Mouse (Mus musculus): ENCODE data around the gene Pgpep1l. TPM values are rescaled to one million over a fixed set of nuclear protein-coding genes. Genes with fewer than 3 reads are reported as not detected.

Gene Pgpep1l
- polyA plus RNA-seq, 1 experiment from 2014 or later, result not detected

DNA sequence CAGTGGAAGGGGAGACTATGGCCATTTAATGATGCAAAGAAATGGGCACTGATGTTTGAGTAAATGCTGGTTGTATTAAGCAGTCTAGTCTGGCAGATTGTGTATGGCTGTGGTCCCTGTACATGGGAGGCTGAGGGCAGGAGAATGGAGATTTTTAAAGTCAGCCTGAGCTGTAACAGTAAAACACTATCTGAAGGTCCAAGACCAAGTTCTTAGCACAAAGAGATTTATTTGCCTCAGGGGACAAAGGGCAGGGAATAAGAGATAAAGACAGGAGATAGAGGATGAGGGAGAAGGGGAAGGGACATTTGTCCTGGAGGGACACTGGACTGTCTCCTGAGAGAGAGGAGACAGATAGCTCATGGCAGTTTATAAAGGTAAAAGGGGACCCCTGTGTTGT is 9.5 kb upstream of the Pgpep1l start, which contains the start of gene Fam169b:
Fam169b (plus strand) TSS at position 325 of the 400 bp plus-strand sequence.
- no peak for ATAC-seq (replicated peaks; ENCODE audit: low FRiP score)
- Histone ChIP-seq H3K4me2 (no peak within 1 kb of the TSS), H3K36me3 (ENCODE audit: control insufficient read depth, insufficient read depth, low read length) (no peaks in the 10 kb centered on the region), H3K27ac (ENCODE audit: low read depth, low read length) (no peak within 1 kb of the TSS), H3K9ac (ENCODE audit: low read depth, low read length) (no peak within 1 kb of the TSS), H3K9me3 (ENCODE audit: control insufficient read depth, low read length) (no peaks in the 10 kb centered on the region), H3K27me3 (replicated peaks; ENCODE audit: control insufficient read depth, insufficient read depth, low read length) (peaks cover 8% of the 10 kb centered on the region), H3K4me3 (ENCODE audit: low read depth, low read length) (no peak within 1 kb of the TSS), H3K4me1 (replicated peaks; ENCODE audit: control insufficient read depth, insufficient read depth, low read length) (peaks cover 10% of the 10 kb centered on the region)
- DNase-seq (ENCODE audit: low spot score), result no peak

DNA sequence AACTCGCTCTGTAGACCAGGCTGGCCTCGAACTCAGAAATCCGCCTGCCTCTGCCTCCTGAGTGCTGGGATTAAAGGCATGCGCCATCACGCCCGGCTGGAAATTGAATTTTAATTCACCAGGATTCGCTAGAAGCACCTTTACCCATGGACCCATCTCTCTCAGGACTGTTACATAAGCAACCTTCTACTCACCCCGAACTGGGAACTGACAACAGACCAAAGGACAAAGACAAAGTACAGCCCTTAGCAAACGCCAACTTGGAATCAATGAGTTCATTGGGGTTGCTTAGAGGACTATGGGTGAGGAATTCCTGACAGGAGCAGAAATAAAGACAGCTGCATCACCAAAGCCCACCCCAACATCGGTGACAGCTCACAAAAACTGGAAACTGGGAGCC is 8.6 kb upstream of the Pgpep1l start:
- Histone ChIP-seq H3K27ac (ENCODE audit: low read depth, low read length) (no peak overlapping the region), H3K9me3 (ENCODE audit: control insufficient read depth, low read length) (no peaks in the 10 kb centered on the region), H3K9ac (ENCODE audit: low read depth, low read length) (no peak overlapping the region), H3K36me3 (ENCODE audit: control insufficient read depth, insufficient read depth, low read length) (no peaks in the 10 kb centered on the region), H3K4me3 (ENCODE audit: low read depth, low read length) (no peak overlapping the region), H3K4me1 (replicated peaks; ENCODE audit: control insufficient read depth, insufficient read depth, low read length) (peaks cover 10% of the 10 kb centered on the region), H3K4me2 (no peak overlapping the region), H3K27me3 (replicated peaks; ENCODE audit: control insufficient read depth, insufficient read depth, low read length) (peaks cover 8% of the 10 kb centered on the region)
- ATAC-seq (replicated peaks; ENCODE audit: low FRiP score), result no peak
- 83% methylated on average over 10 of the region's 10 CpGs for WGBS
- DNase-seq (ENCODE audit: low spot score), result no peak

DNA sequence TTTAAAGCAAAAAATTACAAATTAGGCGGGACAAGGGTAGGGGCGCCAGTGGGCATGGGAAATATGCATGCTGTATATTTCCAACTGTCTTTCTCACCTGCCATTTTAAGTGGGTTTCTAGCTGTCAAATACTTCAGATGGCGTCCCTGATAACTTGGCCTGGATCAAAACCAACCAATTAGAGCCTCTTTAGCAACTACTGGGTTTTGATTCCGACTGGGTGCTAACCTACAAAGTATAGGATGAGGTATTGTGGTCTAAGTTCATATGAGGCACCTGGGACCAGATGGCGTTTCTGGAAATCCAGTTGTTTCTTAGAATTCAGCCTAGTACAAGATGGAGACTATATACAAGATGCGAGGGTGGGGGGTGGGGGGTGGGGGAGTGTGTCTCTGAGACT is 7.8 kb upstream of the Pgpep1l start:
- WGBS, result 86% methylated on average over 6 of the region's 6 CpGs
- H3K4me2 ChIP-seq, result no peak overlapping the region
- ATAC-seq (replicated peaks; ENCODE audit: low FRiP score) (no peak), DNase-seq (ENCODE audit: low spot score) (no peak)
- H3K9me3 ChIP-seq (ENCODE audit: control insufficient read depth, low read length), result no peaks in the 10 kb centered on the region
- no peak overlapping the region for H3K4me3 ChIP-seq (ENCODE audit: low read depth, low read length)
- H3K36me3 ChIP-seq (ENCODE audit: control insufficient read depth, insufficient read depth, low read length), result no peaks in the 10 kb centered on the region
- peaks cover 10% of the 10 kb centered on the region for H3K4me1 ChIP-seq (replicated peaks; ENCODE audit: control insufficient read depth, insufficient read depth, low read length)
- peaks cover 5% of the 10 kb centered on the region for H3K27me3 ChIP-seq (replicated peaks; ENCODE audit: control insufficient read depth, insufficient read depth, low read length)
- no peak overlapping the region for H3K27ac ChIP-seq (ENCODE audit: low read depth, low read length)
- H3K9ac ChIP-seq (ENCODE audit: low read depth, low read length), result no peak overlapping the region

DNA sequence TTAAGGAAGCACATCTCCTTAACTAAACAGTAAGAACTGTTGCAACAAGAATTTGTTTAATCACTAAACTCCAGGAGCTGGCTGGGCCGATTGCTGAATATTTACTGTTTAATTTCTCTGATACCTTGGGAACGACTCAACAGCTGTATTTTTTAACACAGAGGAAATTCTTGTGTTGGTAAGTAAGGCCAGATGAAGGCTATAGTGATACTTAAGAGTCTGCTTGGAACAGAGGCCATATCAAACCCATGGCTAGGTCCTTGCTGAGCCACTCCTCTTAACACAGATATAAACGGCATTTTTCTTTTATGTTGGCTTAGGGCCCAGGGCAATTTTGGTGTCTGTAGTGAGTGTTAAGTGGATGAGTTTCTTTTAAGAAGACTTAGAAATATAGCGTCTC is 6.5 kb upstream of the Pgpep1l start:
- ATAC-seq (replicated peaks; ENCODE audit: low FRiP score), result no peak
- Histone ChIP-seq H3K9ac (ENCODE audit: low read depth, low read length) (no peak overlapping the region), H3K4me3 (ENCODE audit: low read depth, low read length) (no peak overlapping the region), H3K9me3 (ENCODE audit: control insufficient read depth, low read length) (no peaks in the 10 kb centered on the region), H3K4me1 (replicated peaks; ENCODE audit: control insufficient read depth, insufficient read depth, low read length) (peaks cover 3% of the 10 kb centered on the region; the same call in 1 of the 2 replicates), H3K4me2 (no peak overlapping the region), H3K27ac (ENCODE audit: low read depth, low read length) (no peak overlapping the region), H3K27me3 (replicated peaks; ENCODE audit: control insufficient read depth, insufficient read depth, low read length) (no peaks in the 10 kb centered on the region), H3K36me3 (ENCODE audit: control insufficient read depth, insufficient read depth, low read length) (no peaks in the 10 kb centered on the region)
- 67% methylated on average over 4 of the region's 4 CpGs for WGBS
- DNase-seq (ENCODE audit: low spot score), result no peak

DNA sequence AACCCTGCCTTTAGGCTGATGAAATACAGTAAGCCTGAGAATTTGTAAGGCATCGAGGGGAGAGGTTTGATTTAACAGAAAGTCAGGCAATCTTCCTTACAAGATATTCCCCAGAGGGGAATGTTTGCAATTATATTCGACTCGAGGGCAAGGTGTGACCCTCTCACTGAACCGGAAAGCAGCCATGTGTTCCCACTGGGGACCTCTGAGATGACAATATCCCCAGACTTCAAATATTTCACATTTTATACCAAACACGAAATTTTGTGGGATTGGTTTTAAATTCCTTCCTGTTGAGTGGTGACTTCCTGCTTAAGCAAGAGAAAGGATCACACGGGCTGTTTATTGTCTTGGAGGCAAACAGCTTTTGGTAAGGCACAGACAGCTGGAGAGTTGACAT is 2.7 kb upstream of the Pgpep1l start:
- peaks cover 12% of the 10 kb centered on the region for H3K27me3 ChIP-seq (replicated peaks; ENCODE audit: control insufficient read depth, insufficient read depth, low read length)
- WGBS, result 43% methylated on average over 6 of the region's 6 CpGs
- no peak overlapping the region for H3K9ac ChIP-seq (ENCODE audit: low read depth, low read length)
- H3K4me2 ChIP-seq, result no peak overlapping the region
- no peaks in the 10 kb centered on the region for H3K36me3 ChIP-seq (ENCODE audit: control insufficient read depth, insufficient read depth, low read length)
- DNase-seq (ENCODE audit: low spot score) (no peak), ATAC-seq (replicated peaks; ENCODE audit: low FRiP score) (no peak)
- H3K9me3 ChIP-seq (ENCODE audit: control insufficient read depth, low read length), result no peaks in the 10 kb centered on the region
- no peak overlapping the region for H3K27ac ChIP-seq (ENCODE audit: low read depth, low read length)
- no peak overlapping the region for H3K4me3 ChIP-seq (ENCODE audit: low read depth, low read length)
- no peaks in the 10 kb centered on the region; the same call in 1 of the 2 replicates for H3K4me1 ChIP-seq (replicated peaks; ENCODE audit: control insufficient read depth, insufficient read depth, low read length)

DNA sequence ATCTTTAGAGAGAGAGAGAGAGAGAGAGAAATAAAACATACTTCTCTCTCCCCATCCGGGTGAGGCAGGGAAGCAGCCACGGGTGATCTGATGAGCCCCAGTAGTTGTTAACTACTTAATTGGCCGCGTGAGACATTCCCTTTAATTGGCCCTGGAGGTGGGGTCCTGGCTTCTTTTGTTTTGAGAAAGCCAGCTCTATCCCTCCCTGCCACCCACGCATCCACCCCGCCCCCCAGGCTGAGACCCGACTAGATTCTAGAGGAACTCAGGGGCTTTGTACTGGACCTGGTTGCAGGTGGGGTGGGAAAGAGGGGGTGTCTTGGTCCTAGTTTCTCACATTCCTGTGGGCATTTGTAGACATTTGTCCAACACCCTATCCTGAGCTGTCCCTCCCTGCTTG is 1.4 kb upstream of the Pgpep1l start:
- ATAC-seq (replicated peaks; ENCODE audit: low FRiP score), result no peak
- Histone ChIP-seq H3K27ac (ENCODE audit: low read depth, low read length) (no peak overlapping the region), H3K4me2 (no peak overlapping the region), H3K4me1 (replicated peaks; ENCODE audit: control insufficient read depth, insufficient read depth, low read length) (no peaks in the 10 kb centered on the region; the same call in 1 of the 2 replicates), H3K4me3 (ENCODE audit: low read depth, low read length) (no peak overlapping the region), H3K36me3 (ENCODE audit: control insufficient read depth, insufficient read depth, low read length) (no peaks in the 10 kb centered on the region), H3K9ac (ENCODE audit: low read depth, low read length) (no peak overlapping the region), H3K27me3 (replicated peaks; ENCODE audit: control insufficient read depth, insufficient read depth, low read length) (peaks cover 12% of the 10 kb centered on the region), H3K9me3 (ENCODE audit: control insufficient read depth, low read length) (no peaks in the 10 kb centered on the region)
- 41% methylated on average over 7 of the region's 7 CpGs for WGBS
- no peak for DNase-seq (ENCODE audit: low spot score)

DNA sequence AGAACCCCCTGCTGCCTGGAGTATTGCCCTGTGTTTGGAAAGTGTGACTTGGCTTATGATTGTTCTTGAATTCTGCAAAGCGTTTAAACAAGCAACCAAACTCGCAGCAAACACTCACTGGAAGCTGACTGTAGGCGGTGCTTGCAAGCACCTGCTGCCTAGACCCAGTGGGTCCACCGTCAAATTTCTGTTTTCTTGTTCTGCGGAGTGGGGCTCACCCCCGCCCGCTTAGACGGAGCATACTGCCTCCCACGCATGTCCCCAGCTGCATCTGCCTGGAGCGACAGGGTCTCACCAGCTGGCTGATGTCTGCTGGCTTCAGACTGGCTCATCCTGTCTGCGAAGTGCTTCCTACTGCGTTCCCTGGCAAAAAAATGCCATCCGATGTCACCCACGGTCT is 498 bp upstream of the Pgpep1l start:
- no peak overlapping the region for H3K27ac ChIP-seq (ENCODE audit: low read depth, low read length)
- no peaks in the 10 kb centered on the region; the same call in 1 of the 2 replicates for H3K4me1 ChIP-seq (replicated peaks; ENCODE audit: control insufficient read depth, insufficient read depth, low read length)
- peak overlapping the region; percentile 23; the same call in 1 of the 2 replicates for H3K4me3 ChIP-seq (ENCODE audit: low read depth, low read length)
- no peaks in the 10 kb centered on the region for H3K9me3 ChIP-seq (ENCODE audit: control insufficient read depth, low read length)
- H3K27me3 ChIP-seq (replicated peaks; ENCODE audit: control insufficient read depth, insufficient read depth, low read length), result peaks cover 12% of the 10 kb centered on the region
- H3K36me3 ChIP-seq (ENCODE audit: control insufficient read depth, insufficient read depth, low read length), result no peaks in the 10 kb centered on the region
- peak overlapping the region; percentile 67 for H3K4me2 ChIP-seq
- H3K9ac ChIP-seq (ENCODE audit: low read depth, low read length), result no peak overlapping the region
- DNase-seq (ENCODE audit: low spot score) (peak; percentile 42), ATAC-seq (replicated peaks; ENCODE audit: low FRiP score) (no peak)
- WGBS, result 16% methylated on average over 14 of the region's 14 CpGs

DNA sequence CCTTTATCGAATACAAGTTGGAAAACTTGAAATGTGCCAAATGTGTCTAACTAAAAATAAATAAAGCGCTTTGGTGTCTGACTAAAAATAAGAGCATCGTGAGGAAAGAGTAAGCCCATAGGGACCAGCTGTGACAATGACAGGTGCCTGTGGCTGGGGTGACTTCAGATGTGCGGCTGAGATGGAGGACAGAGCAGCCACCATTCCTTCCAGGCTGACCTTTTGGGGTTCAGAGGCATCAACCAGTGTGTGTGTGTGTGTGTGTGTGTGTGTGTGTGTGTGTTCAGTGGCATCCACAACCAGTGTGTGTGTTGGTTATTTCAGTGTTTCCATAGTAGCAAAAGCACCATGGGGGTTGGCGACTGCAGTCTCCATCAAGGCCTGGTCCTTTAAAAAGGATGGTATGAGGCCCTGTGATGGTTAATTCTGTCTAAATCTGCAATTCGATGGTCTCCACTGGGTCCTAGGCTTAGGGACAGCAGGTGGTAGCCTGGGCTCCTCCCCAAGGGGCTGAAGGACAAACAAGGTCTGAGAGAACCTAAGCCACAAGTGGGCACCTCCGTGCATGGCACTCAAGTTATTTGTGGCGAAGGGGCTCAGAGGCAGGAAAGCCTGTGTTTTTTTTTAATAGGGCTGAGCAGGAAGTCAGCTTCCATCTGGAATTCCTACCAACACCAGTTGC is 546 bp downstream of the Pgpep1l start:
- Histone ChIP-seq H3K9ac (ENCODE audit: low read depth, low read length) (no peak overlapping the region), H3K27ac (ENCODE audit: low read depth, low read length) (no peak overlapping the region), H3K4me1 (replicated peaks; ENCODE audit: control insufficient read depth, insufficient read depth, low read length) (no peaks in the 10 kb centered on the region; the same call in 1 of the 2 replicates), H3K9me3 (ENCODE audit: control insufficient read depth, low read length) (no peaks in the 10 kb centered on the region), H3K4me2 (peak overlapping the region; percentile 67), H3K4me3 (ENCODE audit: low read depth, low read length) (peak overlapping the region; percentile 23; the same call in 1 of the 2 replicates), H3K27me3 (replicated peaks; ENCODE audit: control insufficient read depth, insufficient read depth, low read length) (peaks cover 12% of the 10 kb centered on the region), H3K36me3 (ENCODE audit: control insufficient read depth, insufficient read depth, low read length) (no peaks in the 10 kb centered on the region)
- ATAC-seq (replicated peaks; ENCODE audit: low FRiP score) (no peak), DNase-seq (ENCODE audit: low spot score) (no peak)
- 64% methylated on average over 8 of the region's 8 CpGs for WGBS

DNA sequence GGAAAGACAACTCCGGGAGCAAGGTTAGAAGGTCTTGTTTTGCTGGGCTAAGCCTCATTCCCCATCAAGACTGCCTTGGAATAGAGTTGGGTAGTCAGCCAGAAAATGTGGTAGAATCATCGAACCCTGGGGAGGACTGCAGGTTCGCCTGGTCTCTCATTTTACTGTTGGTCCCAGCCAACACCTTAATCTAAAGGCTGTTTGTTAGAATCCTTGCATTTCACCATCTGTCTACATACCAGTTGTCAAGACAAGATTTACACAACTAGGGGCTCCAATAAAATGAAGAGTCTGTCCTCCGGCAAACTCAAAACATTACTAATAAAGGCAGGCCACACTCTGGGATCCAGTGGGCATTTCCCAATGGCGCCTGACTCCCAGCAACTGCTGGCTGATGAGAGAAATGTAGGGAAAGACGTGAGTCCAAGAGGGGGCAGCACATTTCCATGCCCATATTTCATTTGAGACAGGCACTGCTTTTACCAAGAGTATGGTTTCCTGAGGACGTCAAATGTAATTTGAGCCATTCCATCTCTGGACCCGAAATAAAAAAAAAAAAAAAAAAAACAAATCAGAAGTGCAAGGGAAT is 1.3 kb downstream of the Pgpep1l start:
- no peaks in the 10 kb centered on the region for H3K9me3 ChIP-seq (ENCODE audit: control insufficient read depth, low read length)
- DNase-seq (ENCODE audit: low spot score) (no peak), ATAC-seq (replicated peaks; ENCODE audit: low FRiP score) (no peak)
- H3K27me3 ChIP-seq (replicated peaks; ENCODE audit: control insufficient read depth, insufficient read depth, low read length), result peaks cover 12% of the 10 kb centered on the region
- H3K4me2 ChIP-seq, result no peak overlapping the region
- no peaks in the 10 kb centered on the region; the same call in 1 of the 2 replicates for H3K4me1 ChIP-seq (replicated peaks; ENCODE audit: control insufficient read depth, insufficient read depth, low read length)
- no peak overlapping the region for H3K27ac ChIP-seq (ENCODE audit: low read depth, low read length)
- no peak overlapping the region for H3K4me3 ChIP-seq (ENCODE audit: low read depth, low read length)
- no peak overlapping the region for H3K9ac ChIP-seq (ENCODE audit: low read depth, low read length)
- H3K36me3 ChIP-seq (ENCODE audit: control insufficient read depth, insufficient read depth, low read length), result no peaks in the 10 kb centered on the region
- 66% methylated on average over 8 of the region's 8 CpGs for WGBS
